In the genomic region with DNA sequence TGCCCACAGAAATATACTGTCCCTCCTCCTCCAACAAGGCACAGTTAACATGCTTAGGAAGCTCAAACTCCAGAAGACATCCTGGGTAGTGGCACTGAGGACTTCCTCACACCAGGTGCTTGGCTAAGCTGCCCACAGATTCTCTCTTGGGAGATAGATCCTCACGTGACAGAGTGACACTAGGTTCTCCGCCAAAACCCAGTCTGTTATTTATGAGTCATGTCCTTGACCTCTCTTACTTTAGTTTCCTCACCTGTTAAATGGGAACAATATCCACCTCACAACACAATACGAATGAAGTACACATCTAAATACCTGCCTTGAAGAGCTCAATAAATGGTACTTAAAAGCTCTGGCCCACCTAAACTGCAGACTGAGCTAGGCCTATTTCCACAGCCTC, we compare ENCODE assay signal across 18 mouse cellular contexts. TPM values are rescaled to one million over a fixed set of nuclear protein-coding genes. Genes with fewer than 3 reads are reported as not detected.
A peak's percentile ranks its signal among the peaks of the same experiment; 100 is the strongest.
DNase-seq lines count a peak whose midpoint lies in the region; ATAC-seq and TF ChIP-seq lines count a peak whose summit lies in the region.
"Had no signal": no experiment of that assay in that cellular context is flagged by ENCODE, and none has a peak within 500 bp of the region (broad histone marks: within the 10 kb centered on the region; RNA-seq: fewer than 3 reads in every experiment).

No protein-coding gene starts in this region.

- ATAC-seq in liver, postnatal 0 days = no peak
- ATAC-seq: forebrain, embryonic 14.5 days; midbrain, embryonic 16.5 days had no signal

- TF ChIP-seq POLR2A in liver, adult 2 months (IDR thresholded peaks at IDR 0.05; ENCODE audit: extremely low read depth, insufficient read depth, low read length) = no peak

- no peak for TF ChIP-seq CTCF in liver, adult 2 months (IDR thresholded peaks at IDR 0.05; ENCODE audit: low read depth, low read length)
- no peak for TF ChIP-seq CTCF in E14TG2a.4 (conservative IDR thresholded peaks at IDR 0.05; ENCODE audit: low read length)
- TF ChIP-seq CTCF in liver, postnatal 0 days (IDR thresholded peaks at IDR 0.05; ENCODE audit: low read depth) = no peak

- no peak overlapping the region for H3K4me3 ChIP-seq in liver, adult 2 months (ENCODE audit: insufficient read depth, low read depth, low read length)
- peak overlapping the region; percentile 93 for H3K4me3 ChIP-seq in E14TG2a.4 (replicated peaks; ENCODE audit: low read length)
- H3K4me3 ChIP-seq in liver, postnatal 0 days (ENCODE audit: low read depth, low read length) = no peak overlapping the region
- H3K4me3 ChIP-seq: heart, embryonic 10.5 days; layer of hippocampus, adult 2 months had no signal

- H3K9me3 ChIP-seq in E14TG2a.4 (ENCODE audit: low read length) = no peaks in the 10 kb centered on the region
- H3K9me3 ChIP-seq in liver, postnatal 0 days (ENCODE audit: low read length) = no peaks in the 10 kb centered on the region
- H3K9me3 ChIP-seq: heart, embryonic 10.5 days had no signal

- no peak for TF ChIP-seq EP300 in liver, postnatal 0 days (IDR thresholded peaks at IDR 0.05; ENCODE audit: low read depth)

- H3K27ac ChIP-seq in liver, adult 2 months (replicated peaks; ENCODE audit: insufficient read depth, low read depth, low read length) = no peak overlapping the region
- H3K27ac ChIP-seq in liver, postnatal 0 days (ENCODE audit: low read depth) = peak overlapping the region; percentile 93; the same call in 1 of the 2 replicates
- H3K27ac ChIP-seq: heart, embryonic 10.5 days; kidney, postnatal 0 days; layer of hippocampus, adult 2 months had no signal

- 14% methylated on average over 3 of the region's 3 CpGs for WGBS in liver, adult 2 months
- WGBS in liver, postnatal 0 days (ENCODE audit: insufficient replicate concordance) = 73% methylated on average over 3 of the region's 3 CpGs

- peaks cover 16% of the 10 kb centered on the region for H3K4me1 ChIP-seq in liver, adult 2 months (ENCODE audit: control insufficient read depth, insufficient read depth, low read length)
- H3K4me1 ChIP-seq in E14TG2a.4 (replicated peaks; ENCODE audit: low read depth, low read length) = peaks cover 65% of the 10 kb centered on the region
- H3K4me1 ChIP-seq in liver, postnatal 0 days (ENCODE audit: insufficient read depth) = peaks cover 34% of the 10 kb centered on the region

- no peaks in the 10 kb centered on the region for H3K27me3 ChIP-seq in liver, adult 2 months (ENCODE audit: control insufficient read depth, insufficient read depth, low read length)
- H3K27me3 ChIP-seq in E14TG2a.4 (ENCODE audit: insufficient read depth, low read length) = no peaks in the 10 kb centered on the region
- H3K27me3 ChIP-seq in liver, postnatal 0 days (ENCODE audit: insufficient read depth, low read length) = no peaks in the 10 kb centered on the region

- DNase-seq in liver, adult 2 months (ENCODE audit: extremely low read depth, low read depth, low spot score) = peak; percentile 69
- DNase-seq in liver (no peak), ZHBTc4 (ENCODE audit: low read depth, low spot score) (peak; percentile 85)
- DNase-seq in liver, postnatal 0 days = no peak
- DNase-seq in gastrocnemius, adult 18-20 months (ENCODE audit: low spot score) = no peak
- no peak for DNase-seq in embryo, embryonic 10 days (ENCODE audit: low spot score)
- DNase-seq: adrenal gland, postnatal 36 days; gastrocnemius, postnatal 25 days; heart, postnatal 10 days; kidney, adult 11 months; right cerebral cortex, adult 18-20 months; thymus, postnatal 14 days had no signal

- H3K9ac ChIP-seq in liver, adult 2 months (ENCODE audit: low read depth, low read length) = no peak overlapping the region
- H3K9ac ChIP-seq in liver, postnatal 0 days (replicated peaks) = no peak overlapping the region

- no peaks in the 10 kb centered on the region for H3K36me3 ChIP-seq in liver, adult 2 months (ENCODE audit: control insufficient read depth, insufficient read depth, low read length)
- H3K36me3 ChIP-seq in E14TG2a.4 (ENCODE audit: insufficient read depth, low read length) = peaks cover 19% of the 10 kb centered on the region
- no peaks in the 10 kb centered on the region for H3K36me3 ChIP-seq in liver, postnatal 0 days (replicated peaks; ENCODE audit: insufficient read depth, low read length)
- H3K36me3 ChIP-seq: heart, embryonic 10.5 days had no signal

- peak overlapping the region; percentile 18; the same call in 1 of the 2 replicates for H3K4me2 ChIP-seq in liver, postnatal 0 days (ENCODE audit: low read depth, low read length)

- peaks cover 43% of the 10 kb centered on the region; the same call in 1 of the 2 replicates for H3K79me2 ChIP-seq in liver, adult 2 months (ENCODE audit: control insufficient read depth, insufficient read depth, low read length)

RNA-seq across cellular contexts. Expression of gene Pdpk1, which starts 11.5 kb away (rescaled TPM):
- 19.7 and 23.6 TPM in 2 replicates for total RNA-seq in liver, adult 2 months (2014; rRNA removed)
- polyA plus RNA-seq in liver, adult 2 months (2012; rRNA removed) = 8.6 and 10.2 TPM in 2 replicates
- polyA plus RNA-seq in liver, postnatal 0 days (2015; fragmentation: Nextera tagmentation; extraction: Ambion mirVana) = 19.3 and 20.5 TPM in 2 replicates
- total RNA-seq in gastrocnemius, adult 18-20 months (2021) = 10 to 100 TPM; 31.2 to 40.1 TPM

RNA-seq across cellular contexts. Expression of gene Amdhd2, which starts 24.3 kb away (rescaled TPM):
- total RNA-seq in liver, adult 2 months (2014; rRNA removed) = 19.3 and 23.8 TPM in 2 replicates
- 26.7 and 35.4 TPM in 2 replicates for polyA plus RNA-seq in liver, adult 2 months (2012; rRNA removed)
- 18.5 and 20.0 TPM in 2 replicates for polyA plus RNA-seq in liver, postnatal 0 days (2015; fragmentation: Nextera tagmentation; extraction: Ambion mirVana)
- 1 to 10 TPM; 9.1 to 9.2 TPM for total RNA-seq in gastrocnemius, adult 18-20 months (2021)

RNA-seq across cellular contexts. Expression of gene Atp6v0c, which starts 30.2 kb away (rescaled TPM):
- 40.0 and 68.4 TPM in 2 replicates for total RNA-seq in liver, adult 2 months (2014; rRNA removed)
- 625 and 644 TPM in 2 replicates for polyA plus RNA-seq in liver, adult 2 months (2012; rRNA removed)
- 422 and 445 TPM in 2 replicates for polyA plus RNA-seq in liver, postnatal 0 days (2015; fragmentation: Nextera tagmentation; extraction: Ambion mirVana)
- total RNA-seq in gastrocnemius, adult 18-20 months (2021) = 100 to 1,000 TPM; 151 to 164 TPM

Comparison
In these comparisons a context has a peak if more than half of its experiments do, and no peak if none do; other contexts are left out.
1. DNase-seq: peak in liver, adult 2 months (single experiment) and ZHBTc4 (single experiment); none in liver (single experiment), liver, postnatal 0 days (single experiment), gastrocnemius, adult 18-20 months (single experiment) and embryo, embryonic 10 days (single experiment).